Mouse (Mus musculus): ENCODE data around the gene Olfr1022. TPM values are rescaled to one million over a fixed set of nuclear protein-coding genes. Genes with fewer than 3 reads are reported as not detected.

Olfr1022 gene
- not detected for total RNA-seq (2021)
- long read RNA-seq, experiment 1, result 0 reads
- long read RNA-seq, experiment 2, result 0 reads

GRCm38 (mm10) chr2:85868294-85868693, at the start of gene Olfr1022:
Gene Olfr1022 (plus strand): TSS chr2:85868594.
- intact Hi-C loops (cut with DNase I), result no loop called here

DNA sequence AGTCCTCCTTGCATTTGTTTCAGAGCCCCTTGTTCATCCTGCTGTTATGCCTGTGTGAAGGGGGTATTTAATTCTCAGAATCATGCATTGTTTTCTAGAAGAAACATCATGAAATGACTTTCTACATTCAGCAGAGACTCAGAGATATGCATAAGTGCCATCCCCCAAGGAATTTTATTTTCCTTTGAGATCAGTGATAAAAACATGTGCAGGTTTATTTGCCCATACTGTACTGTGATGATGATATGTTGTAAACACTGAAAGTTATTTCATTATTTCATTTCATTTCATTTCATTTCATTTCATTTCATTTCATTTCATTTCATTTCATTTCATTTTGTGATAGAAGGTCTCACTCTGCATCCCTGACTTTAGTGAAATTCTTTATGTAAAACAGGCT, 23.0 kb upstream of the Olfr1022 start, which contains the start of gene Olfr1019:
TSS of gene Olfr1019 (minus strand) at position 101 of the 400 bp plus-strand sequence.
- DNase-seq (ENCODE audit: low spot score in 2 of 2), result no peak
- intact Hi-C loops (cut with DNase I), result no loop called here

More at GRCm38 (mm10) chr2:85868294-85868693, at the start of gene Olfr1022:
- DNase-seq (ENCODE audit: low spot score in 2 of 2), result no peak

- no peak for DNase-seq (ENCODE audit: low spot score in 2 of 2)
- intact Hi-C loops (cut with DNase I), result no loop called here
These were observed 21.7 kb upstream of the Olfr1022 start, which contains the start of gene Olfr1020 for GRCm38 (mm10) chr2:85846730-85847129. Gene Olfr1020 (plus strand): TSS chr2:85847030.

GRCm38 (mm10) chr2:85885340-85885739, 16.9 kb downstream of the Olfr1022 start, which contains the start of gene Olfr1023:
Gene Olfr1023 (plus strand): TSS chr2:85885640.
- DNase-seq (ENCODE audit: low spot score in 2 of 2), result no peak
- intact Hi-C loops (cut with DNase I), result no loop called here

- intact Hi-C loops (cut with DNase I), result no loop called here
- no peak for DNase-seq (ENCODE audit: low spot score in 2 of 2)
These were observed 36.6 kb downstream of the Olfr1022 start, which contains the start of gene Olfr1024 for GRCm38 (mm10) chr2:85904952-85905351. Gene Olfr1024 (minus strand): TSS chr2:85905052.

GRCm38 (mm10) chr2:85913197-85913596, 44.8 kb downstream of the Olfr1022 start:
- intact Hi-C loops (cut with DNase I), result no loop called here
- no peak for DNase-seq (ENCODE audit: low spot score in 2 of 2)

DNA sequence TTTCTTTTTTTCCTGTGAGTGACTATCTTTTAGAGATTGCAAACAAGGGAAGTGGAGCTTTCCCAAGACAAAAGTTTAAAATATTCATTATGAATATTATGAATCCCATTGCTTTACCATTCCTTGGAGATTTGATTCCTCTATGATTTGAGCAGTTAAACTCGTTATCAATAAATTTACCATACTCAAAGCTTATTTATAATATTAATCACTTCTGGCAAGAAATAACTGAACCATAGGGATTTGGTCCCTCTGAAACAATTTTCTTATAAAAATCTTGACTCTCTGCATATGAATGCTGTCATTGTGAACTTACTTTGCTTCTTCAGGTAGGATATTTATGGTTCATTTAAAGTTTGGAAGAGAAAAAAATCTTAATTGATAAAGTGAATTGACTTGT, 46.5 kb downstream of the Olfr1022 start, which contains the start of gene Olfr1025-ps1:
TSS of gene Olfr1025-ps1 (plus strand) at position 301 of the 400 bp plus-strand sequence.
- intact Hi-C loops (cut with DNase I), result no loop called here
- DNase-seq (ENCODE audit: low spot score in 2 of 2), result no peak

Other genes with a start within 250 kb of the Olfr1022 start
- not detected for gene Olfr1002, start 217.9 kb upstream of the Olfr1022 start, total RNA-seq (2021)
- gene Olfr154, start 204.1 kb upstream of the Olfr1022 start, total RNA-seq (2021), result not detected
- gene Olfr1006, start 189.8 kb upstream of the Olfr1022 start, total RNA-seq (2021), result not detected
- not detected for gene Olfr1008, start 179.2 kb upstream of the Olfr1022 start, total RNA-seq (2021)
- not detected for gene Olfr1009, start 153.2 kb upstream of the Olfr1022 start, total RNA-seq (2021)
- gene Olfr1012, start 105.8 kb upstream of the Olfr1022 start, total RNA-seq (2021), result not detected
- not detected for gene Olfr1013, start 101.5 kb upstream of the Olfr1022 start, total RNA-seq (2021)
- not detected for gene Olfr1014, start 95.9 kb upstream of the Olfr1022 start, total RNA-seq (2021)
- not detected for gene Olfr1015, start 86.6 kb upstream of the Olfr1022 start, total RNA-seq (2021)
- not detected for gene Olfr1016, start 66.0 kb upstream of the Olfr1022 start, total RNA-seq (2021)
- gene Olfr1018, start 50.1 kb upstream of the Olfr1022 start, total RNA-seq (2021), result not detected
- gene Olfr1019, start 23.1 kb upstream of the Olfr1022 start, total RNA-seq (2021), result not detected
- not detected for gene Olfr1020, start 21.6 kb upstream of the Olfr1022 start, total RNA-seq (2021)
- not detected for gene Olfr1023, start 17.0 kb downstream of the Olfr1022 start, total RNA-seq (2021)
- gene Olfr1024, start 36.5 kb downstream of the Olfr1022 start, total RNA-seq (2021), result not detected
- not detected for gene Olfr1025-ps1, start 46.6 kb downstream of the Olfr1022 start, total RNA-seq (2021)
- gene Olfr1026, start 53.0 kb downstream of the Olfr1022 start, total RNA-seq (2021), result not detected
- not detected for gene Olfr1028, start 81.8 kb downstream of the Olfr1022 start, total RNA-seq (2021)
- not detected for gene Olfr1029, start 105.3 kb downstream of the Olfr1022 start, total RNA-seq (2021)
- not detected for gene Olfr1030, start 110.7 kb downstream of the Olfr1022 start, total RNA-seq (2021)
- gene Olfr1031, start 121.7 kb downstream of the Olfr1022 start, total RNA-seq (2021), result not detected
- not detected for gene Olfr1032, start 136.9 kb downstream of the Olfr1022 start, total RNA-seq (2021)
- gene Olfr1033, start 152.0 kb downstream of the Olfr1022 start, total RNA-seq (2021), result not detected
- not detected for gene Olfr1034, start 177.3 kb downstream of the Olfr1022 start, total RNA-seq (2021)
- not detected for gene Olfr1036, start 205.4 kb downstream of the Olfr1022 start, total RNA-seq (2021)
- gene Olfr1037, start 218.8 kb downstream of the Olfr1022 start, total RNA-seq (2021), result not detected